Mouse (Mus musculus): ENCODE measurements around the gene AI854703.

Gene AI854703

DNA sequence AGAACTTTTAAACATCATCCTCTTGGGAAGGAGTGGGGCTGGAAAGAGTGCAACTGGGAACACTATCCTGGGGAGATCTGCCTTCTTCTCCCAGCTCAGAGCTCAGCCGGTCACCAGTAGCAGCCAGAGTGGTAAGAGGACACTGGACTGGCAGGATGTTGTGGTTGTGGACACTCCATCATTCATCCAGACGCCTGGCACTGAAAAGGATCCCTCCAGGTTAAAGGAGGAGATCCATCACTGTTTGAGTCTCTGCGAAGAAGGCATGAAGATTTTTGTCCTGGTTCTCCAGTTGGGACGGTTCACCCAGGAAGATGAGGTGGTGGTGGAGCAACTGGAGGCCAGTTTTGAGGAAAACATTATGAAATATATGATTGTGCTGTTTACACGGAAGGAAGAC is 32.2 kb downstream of the AI854703 start:
- ATAC-seq (ENCODE audit: low TSS enrichment): no peak

DNA sequence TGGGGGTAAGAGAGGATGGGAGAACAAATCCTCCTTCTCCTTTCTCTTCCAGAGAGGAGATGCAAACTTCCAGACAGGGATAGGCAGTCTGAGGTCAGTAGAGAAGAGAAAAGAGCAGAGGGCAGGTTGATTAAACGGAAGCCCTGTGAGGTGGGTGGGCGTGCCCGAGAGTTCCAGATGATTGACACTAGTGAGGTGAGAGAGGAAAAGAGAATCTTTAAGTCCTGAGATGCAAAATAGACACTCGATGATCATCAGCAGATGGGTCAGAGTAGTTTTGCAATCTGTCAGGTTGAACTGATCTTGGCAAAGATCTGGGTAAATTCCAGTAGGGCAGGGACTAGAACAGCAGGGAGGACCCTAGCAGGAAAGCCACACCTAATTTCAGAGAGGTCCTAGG is 38.2 kb downstream of the AI854703 start:
- no peak for ATAC-seq (ENCODE audit: low TSS enrichment)

DNA sequence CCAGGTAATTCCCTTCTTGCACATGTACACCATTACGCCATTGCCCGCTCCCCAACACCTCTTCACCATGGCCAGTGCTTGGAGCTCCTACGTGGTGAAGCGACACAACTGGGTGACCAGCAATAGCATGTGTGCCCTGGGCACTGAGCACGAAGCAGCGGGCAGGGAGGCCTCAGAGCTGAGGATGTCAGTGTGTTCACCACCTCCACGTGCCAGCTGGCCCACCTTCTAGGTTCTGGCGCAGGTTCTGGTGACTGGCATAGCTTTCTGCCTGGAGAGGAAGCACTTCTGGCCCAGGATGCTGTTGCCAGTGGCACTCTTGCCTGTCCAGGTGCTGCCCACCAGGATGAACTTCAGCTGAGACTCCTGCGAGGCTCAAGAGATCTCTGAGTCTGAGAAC is 38.9 kb downstream of the AI854703 start:
- ATAC-seq (ENCODE audit: low TSS enrichment): no peak

DNA sequence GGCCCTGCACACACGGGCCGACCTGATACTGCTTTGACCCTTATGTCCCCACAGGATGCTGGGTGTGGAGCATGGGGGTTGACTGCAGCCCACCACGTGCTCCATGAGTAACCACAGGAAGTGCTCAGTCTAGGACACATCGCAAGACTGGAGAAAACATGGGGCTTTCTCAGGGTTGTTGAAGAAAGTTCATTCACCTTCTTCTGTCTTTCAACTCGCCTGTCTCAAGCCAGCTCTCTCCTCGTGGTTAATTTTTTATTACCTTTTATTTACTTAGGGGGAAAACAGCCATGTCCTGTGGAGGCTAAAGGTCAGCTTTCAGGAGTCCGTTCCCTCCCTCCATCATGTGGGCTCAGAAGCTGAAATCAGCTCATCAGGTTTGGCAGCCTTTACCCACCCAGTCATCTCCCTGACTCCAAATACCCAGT is 39.6 kb downstream of the AI854703 start:
- no peak for ATAC-seq (ENCODE audit: low TSS enrichment)

DNA sequence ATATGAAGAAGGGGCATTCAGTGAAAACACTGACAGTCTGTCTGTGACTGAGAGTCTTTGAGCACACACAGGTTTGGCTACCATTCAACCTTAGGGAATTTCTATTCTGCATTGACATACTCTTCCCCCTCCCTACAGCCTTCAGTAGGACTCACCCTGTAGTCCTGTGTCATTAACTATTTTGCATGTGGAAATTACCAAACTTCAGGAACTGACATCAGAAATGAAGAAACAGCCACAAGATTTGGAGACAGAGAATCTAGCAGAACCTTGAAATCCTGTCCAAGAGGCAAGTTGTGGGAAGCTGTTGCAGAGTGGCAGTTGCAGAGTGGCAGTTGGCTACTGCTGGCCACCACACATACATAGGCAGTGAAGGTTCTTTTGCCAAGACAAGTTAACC is 41.5 kb downstream of the AI854703 start:
- no peak for ATAC-seq (ENCODE audit: low TSS enrichment)

DNA sequence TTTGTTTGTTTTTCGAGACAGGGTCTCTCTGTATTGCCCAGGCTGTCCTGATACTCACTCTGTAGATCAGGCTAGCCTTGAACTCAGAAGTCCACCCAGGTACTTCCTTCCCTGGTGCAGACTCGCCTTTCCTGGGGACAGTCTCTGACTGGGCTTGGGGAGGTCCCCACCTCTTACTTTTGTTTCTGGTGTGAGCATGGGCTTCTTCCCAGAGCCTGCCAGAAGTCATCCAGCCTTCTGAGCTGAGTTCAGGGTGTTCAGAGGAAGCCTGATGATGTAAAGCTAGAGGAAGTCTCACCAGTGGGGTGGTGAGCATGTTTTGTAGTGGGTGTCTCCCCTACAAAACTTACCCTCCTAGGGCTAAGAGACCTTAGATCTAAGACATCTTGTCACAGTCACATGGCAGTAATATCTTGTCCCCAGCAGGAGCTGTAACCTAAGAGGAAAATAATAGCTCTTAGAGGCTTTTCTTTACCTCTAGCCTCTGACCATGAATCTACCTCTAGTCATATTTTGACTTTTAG is 42.9 kb downstream of the AI854703 start:
- no peak for ATAC-seq (ENCODE audit: low TSS enrichment)

DNA sequence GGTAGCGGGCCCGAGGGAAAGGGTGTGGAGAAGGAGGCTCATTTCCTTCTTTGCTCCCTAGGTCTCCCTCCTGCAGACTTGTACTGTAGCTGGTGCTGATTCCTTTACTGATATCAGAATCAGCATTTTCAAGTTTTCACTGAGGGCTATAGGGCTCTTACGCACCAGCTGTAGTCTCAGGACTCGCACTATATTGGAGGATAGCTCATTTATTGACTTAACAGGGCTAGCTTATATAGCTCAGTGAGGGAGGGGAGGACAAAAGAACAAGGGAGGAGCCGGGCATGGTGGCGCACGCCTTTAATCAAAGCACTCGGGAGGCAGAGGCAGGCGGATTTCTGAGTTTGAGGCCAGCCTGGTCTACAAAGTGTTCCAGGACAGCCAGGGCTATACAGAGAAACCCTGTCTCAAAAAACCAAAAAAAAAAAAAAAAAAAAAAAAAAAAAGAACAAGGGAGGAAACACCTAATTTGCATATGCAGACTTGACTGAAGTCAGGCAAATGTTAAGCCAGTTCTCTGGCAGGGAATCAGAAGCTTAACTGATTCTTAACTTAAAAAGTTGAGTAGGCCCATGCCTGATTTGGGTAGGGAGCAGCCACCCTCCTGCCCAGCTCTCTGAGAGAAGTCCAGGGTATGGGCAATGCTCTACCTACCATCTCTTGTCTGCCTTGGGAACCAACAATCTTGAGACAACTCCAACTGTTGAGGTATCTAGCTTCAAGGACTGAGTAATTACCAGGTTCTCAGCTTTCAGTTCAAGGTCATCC is 47.9 kb downstream of the AI854703 start:
- ATAC-seq (ENCODE audit: low TSS enrichment): no peak

DNA sequence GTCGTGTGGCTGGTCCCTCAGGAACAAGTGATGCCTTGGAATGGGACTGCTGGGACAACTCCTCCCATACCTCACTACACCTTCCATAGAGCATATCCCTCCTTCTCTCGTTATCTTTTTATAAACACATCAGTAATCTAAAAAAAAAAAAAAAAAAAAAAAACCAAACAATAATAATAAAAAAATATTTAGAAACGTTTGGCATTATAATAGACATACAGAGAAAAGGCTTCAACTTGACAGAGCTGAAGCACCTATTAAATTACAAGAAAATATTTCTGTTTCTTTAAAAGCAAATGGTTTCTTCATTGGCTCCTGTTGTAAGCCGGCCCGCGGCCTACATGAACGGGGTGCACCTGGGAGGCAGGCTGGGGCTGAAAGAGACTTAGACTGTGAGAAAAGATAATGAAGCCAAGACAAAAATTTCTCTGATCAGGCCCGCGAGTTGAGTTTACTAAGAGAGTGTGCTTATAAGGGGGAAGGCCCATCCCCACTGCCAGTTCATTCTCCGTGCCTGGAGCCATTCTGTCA is 48.9 kb downstream of the AI854703 start:
- ATAC-seq (ENCODE audit: low TSS enrichment): no peak

DNA sequence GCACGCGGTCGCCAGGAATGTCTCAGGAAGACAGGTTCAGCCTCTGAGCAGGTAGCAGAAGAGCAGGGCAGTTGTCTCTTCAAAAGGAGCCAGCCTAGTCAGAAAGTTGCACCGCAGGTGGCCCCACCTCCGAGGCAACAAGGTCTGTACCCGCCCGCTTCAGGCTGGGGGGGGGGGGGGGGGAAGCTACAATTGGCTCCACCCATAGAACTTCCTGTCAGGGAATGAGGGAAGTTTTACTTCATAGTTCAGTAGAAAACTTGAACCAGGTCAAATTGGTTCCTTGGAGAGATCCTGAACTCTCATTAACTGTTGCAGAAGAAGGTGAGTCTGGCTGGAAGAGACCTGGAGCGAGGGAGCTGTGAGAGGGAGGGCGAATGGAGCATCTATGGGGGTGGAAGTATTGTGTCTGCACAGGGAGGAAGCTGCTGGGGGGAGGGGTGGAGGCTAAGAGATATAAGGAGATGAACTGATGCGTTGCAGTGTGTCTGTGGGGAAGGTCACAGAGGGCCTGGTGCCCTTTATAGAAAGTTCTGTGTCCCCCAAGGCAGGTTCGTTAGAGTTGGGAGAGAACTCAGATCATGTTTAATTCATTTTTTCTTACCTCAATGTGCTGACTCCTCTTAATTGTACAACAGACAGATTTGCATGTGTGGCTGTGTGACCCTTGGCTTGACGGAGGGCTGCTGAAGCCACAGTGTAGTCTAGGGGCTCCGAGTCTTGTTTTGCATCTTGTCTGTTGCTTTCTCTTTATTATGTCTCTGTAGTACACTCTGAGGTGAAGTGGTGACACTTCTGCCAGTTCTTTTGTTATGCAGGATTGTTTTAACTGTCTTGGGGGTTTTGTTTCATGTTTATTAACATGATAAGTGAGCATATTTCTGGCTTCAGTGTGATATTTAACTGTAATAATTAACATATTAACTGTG is 49.6 kb downstream of the AI854703 start, which contains the start of gene Gimap9:
Gimap9 (plus strand) TSS at position 199 of the 929 bp plus-strand sequence.
- ATAC-seq (ENCODE audit: low TSS enrichment): no peak

DNA sequence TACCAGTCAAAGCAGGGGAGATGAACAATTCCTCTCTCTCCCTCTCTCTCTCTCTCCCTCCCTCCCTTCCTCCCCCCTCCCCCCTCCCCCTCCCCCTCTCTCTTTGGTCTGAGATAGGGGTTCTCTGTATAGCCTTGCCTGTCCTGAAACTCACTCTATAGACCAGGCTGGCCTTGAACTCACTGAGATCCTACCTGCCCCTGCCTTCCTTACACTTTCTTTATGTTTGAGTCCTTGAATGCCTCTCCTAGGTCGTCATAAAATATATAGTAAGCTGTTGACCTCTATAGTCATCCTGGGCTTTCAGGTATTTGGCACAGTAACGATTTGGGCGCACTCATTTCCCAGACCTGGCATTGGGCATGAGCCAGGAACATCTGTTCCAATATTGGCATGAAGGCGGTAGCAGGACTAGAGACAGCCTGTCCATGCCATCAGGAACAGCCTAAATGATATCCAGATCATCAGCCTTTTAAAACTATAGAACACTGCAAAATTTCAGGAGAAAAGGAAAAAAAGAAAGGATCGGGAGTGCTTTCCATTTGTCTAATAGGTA is 50.4 kb downstream of the AI854703 start:
- no peak for ATAC-seq (ENCODE audit: low TSS enrichment)

DNA sequence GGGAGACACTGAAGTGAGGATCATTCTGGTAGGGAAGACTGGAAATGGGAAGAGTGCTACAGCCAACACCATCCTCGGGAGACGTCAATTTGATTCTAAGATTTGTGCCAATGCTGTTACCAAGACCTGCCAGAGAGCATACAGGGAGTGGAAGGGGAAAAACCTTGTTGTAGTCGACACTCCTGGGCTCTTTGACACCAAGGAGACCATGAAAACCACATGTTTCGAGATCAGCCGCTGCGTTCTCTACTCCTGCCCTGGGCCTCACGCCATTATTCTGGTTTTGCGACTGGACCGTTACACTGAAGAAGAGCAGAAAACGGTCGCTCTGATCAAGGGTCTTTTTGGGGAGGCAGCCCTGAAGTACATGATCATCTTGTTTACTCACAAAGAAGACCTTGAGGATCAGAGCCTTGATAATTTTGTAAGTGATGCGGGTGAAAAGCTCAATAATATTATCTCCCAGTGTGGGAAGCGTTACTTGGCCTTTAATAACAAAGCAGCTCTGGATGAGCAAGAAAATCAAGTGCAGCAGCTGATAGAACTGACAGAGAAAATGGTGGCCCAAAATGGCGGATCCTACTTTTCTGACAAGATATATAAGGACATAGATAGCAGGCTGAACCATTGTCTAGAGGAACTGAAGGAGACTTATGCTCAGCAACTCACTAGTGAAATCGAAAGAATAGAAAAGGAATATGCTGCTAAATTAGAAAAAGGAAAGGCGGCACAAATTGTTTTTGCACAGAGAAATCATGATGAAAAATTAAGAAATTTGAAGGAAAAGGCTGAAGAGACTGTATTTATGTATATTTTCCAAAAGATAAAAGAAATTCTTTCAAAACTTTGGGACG is 51.2 kb downstream of the AI854703 start:
- ATAC-seq (ENCODE audit: low TSS enrichment): no peak

DNA sequence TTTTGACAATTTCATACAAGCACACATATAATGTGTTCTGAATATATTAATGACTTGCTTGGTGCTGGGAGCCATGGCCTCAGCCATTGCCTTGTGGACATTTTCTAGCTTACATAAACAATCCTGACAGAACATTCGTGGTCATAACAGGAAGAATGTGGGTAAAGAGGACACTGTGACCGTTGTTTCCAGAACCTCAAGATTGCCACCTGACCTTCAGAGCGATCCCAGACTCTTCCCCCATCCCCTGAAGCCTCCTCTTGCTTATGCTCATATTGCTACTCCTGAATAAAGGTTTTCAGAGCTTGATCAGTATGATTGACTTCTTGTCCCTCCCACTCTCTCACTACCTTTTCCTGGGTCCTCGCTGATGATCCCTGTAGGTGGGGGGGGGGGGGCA is 51.8 kb downstream of the AI854703 start:
- ATAC-seq (ENCODE audit: low TSS enrichment): no peak

DNA sequence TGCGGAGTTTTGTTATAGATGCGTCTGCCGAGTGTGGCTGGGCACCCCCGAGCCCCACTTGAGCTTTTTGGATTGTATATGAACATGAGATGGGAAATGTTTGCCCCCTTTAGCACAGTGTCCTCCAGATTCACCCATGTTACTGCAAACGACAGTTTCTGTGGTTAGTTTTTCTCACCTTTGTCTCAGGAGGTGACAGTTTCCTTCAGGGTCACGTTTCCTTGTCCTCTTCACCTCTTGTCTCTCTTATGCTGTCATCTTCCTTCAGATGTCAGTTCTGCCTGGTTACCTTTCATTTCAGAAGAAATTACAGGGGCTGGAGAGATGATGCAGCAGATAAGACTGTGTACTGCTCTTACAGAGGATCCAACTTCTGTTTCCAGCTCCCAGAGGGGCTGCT is 53.1 kb downstream of the AI854703 start:
- no peak for ATAC-seq (ENCODE audit: low TSS enrichment)

DNA sequence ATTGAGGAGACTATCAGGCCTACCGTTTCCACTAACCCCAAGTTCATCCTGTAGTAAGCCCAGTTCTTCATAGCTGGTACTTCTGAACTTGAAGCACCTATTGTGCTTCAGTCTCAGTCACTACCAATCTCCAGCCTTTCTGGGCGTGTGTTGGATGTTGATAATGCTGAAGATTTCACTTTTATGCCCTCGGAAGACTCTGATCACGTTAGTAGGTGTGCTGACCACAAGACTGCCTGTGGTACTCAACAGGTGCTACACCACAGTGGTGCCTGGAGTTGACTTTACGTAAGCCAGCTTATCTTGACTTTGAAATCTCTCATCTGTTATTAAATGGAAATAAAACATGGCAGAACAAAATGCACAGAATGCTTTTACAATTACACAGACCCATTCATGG is 53.9 kb downstream of the AI854703 start:
- no peak for ATAC-seq (ENCODE audit: low TSS enrichment)

DNA sequence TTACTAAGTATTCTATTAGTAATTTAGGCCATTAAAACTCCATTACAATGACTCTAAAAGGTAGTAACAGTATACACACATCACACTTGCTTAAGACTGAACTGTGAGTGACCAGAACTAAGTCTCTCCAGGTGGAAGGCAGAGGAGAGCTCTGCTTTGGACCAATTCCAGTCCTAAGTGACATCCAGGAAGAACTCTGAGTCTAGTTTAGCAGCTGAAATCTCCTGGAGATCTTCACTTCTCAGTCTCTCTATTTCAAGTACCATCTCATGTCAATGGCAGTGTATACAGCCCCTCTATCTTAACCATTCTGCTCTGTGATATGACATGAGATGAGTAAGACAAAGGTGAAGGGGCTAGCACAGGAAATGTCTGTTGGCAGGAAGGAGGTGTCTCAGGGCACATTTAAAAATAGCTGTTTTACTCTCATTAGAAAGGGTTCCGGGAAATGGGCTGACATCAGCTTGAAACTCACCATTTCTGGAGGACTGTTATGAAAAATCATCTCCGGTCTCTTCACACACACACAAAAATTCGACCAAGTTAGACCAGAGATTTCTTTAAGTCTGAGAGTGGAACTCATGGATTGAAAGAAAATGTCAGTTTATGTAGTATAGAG is 55.0 kb downstream of the AI854703 start:
- ATAC-seq (ENCODE audit: low TSS enrichment): no peak

DNA sequence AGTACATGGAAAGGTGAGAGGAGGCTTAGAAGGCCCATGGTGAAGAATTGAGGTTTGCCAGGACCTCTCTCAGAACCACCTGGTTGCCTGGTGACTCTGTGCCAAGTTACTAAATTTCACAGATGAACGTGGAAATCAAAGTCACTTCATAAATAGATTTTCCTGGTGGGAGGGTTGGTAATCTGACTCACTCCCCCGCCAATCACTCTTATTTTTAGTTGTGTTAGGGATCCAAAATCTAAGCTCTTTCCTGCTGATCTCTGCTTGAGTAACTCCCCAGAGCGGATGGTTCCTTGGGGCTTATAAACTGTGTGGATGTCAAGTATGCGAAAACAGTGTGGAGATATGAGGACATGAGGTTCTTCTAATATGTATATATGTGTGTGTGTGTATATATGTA is 55.7 kb downstream of the AI854703 start:
- ATAC-seq (ENCODE audit: low TSS enrichment): peak; percentile 70

Data from frontal cortex, adult (tissue).